Mouse (Mus musculus) MEL (cell line): ENCODE results near the gene Hrh3. TPM values are rescaled to one million over a fixed set of nuclear protein-coding genes. Genes with fewer than 3 reads are reported as not detected.

Experiments
- DNase-seq: peaks from one replicate; pipeline ENCODE4 v3.0.0; 2011; ENCODE audit warnings: low read depth, low spot score
- H3K27ac ChIP-seq: 2 replicates; pipeline ENCODE4 v1.5.1; 2012; ENCODE audit warnings: low read depth, mild to moderate bottlenecking, control low read depth, low read length, moderate library complexity; ENCODE audit not compliant: control insufficient read depth
- H3K27me3 ChIP-seq, 2 experiments: fragments of 150-350 bp in 1 of 2; sonication (generic) in 1 of 2; 2 replicates each; pipeline ENCODE4 v1.6.1; 2012; ENCODE audit warnings: low read length in 2 of 2, mild to moderate bottlenecking in 2 of 2, improper control_type of control experiment in 1 of 2, moderate library complexity in 1 of 2; ENCODE audit not compliant: insufficient read depth in 2 of 2, control insufficient read depth in 1 of 2
- H3K36me3 ChIP-seq, 2 experiments: 2 replicates each; pipeline ENCODE4 v1.6.1; 2012 to 2014; ENCODE audit warnings: low read length in 2 of 2, improper control_type of control experiment in 1 of 2, inconsistent platforms in 1 of 2, mild to moderate bottlenecking in 1 of 2; ENCODE audit not compliant: insufficient read depth in 2 of 2, control insufficient read depth in 1 of 2
- H3K4me1 ChIP-seq, 2 experiments: fragments of 150-350 bp in 1 of 2; sonication (generic) in 1 of 2; 2 replicates each; pipeline ENCODE4 v1.6.1; 2012; ENCODE audit warnings: low read length in 2 of 2, improper control_type of control experiment in 1 of 2, mild to moderate bottlenecking in 1 of 2; ENCODE audit not compliant: insufficient read depth in 2 of 2, control insufficient read depth in 1 of 2
- H3K4me3 ChIP-seq, 2 experiments: fragments of 150-350 bp in 1 of 2; sonication (generic) in 1 of 2; 2 replicates each; pipeline ENCODE4 v1.5.1; 2012; ENCODE audit warnings: low read depth in 2 of 2, low read length in 2 of 2, mild to moderate bottlenecking in 2 of 2, moderate library complexity in 2 of 2, control low read depth in 1 of 2, improper control_type of control experiment in 1 of 2; ENCODE audit not compliant: control insufficient read depth in 1 of 2, insufficient read depth in 1 of 2
- H3K79me2 ChIP-seq: 2 replicates; pipeline ENCODE4 v1.6.1; 2012; ENCODE audit warnings: mild to moderate bottlenecking, low read length, moderate library complexity; ENCODE audit not compliant: control insufficient read depth, poor library complexity, insufficient read depth
- H3K9ac ChIP-seq: 2 replicates; pipeline ENCODE4 v1.6.1; 2012; ENCODE audit warnings: low read depth, mild to moderate bottlenecking, control low read depth, low read length, moderate library complexity; ENCODE audit not compliant: control insufficient read depth, poor library complexity, severe bottlenecking
- H3K9me3 ChIP-seq: fragments of 150-350 bp; sonication (generic); replicated peaks from 2 replicates; pipeline ENCODE4 v1.6.1; 2012; ENCODE audit warnings: mild to moderate bottlenecking, low read length, improper control_type of control experiment, moderate library complexity; ENCODE audit not compliant: insufficient read depth
- BHLHE40 ChIP-seq: IDR thresholded peaks from 2 replicates; pipeline ENCODE4 v1.6.1; 2012; ENCODE audit warnings: low read depth, mild to moderate bottlenecking, inconsistent platforms, low read length, improper control_type of control experiment, borderline replicate concordance
- CHD1 ChIP-seq: IDR thresholded peaks from 2 replicates; pipeline ENCODE4 v1.6.1; 2012; ENCODE audit warnings: low read depth, mild to moderate bottlenecking, inconsistent platforms, low read length, improper control_type of control experiment
- CTCF ChIP-seq, 3 experiments: IDR thresholded peaks in 2 of 3; conservative IDR thresholded peaks in 1 of 3; 2 replicates each; pipeline ENCODE4 v1.5.1; 2011 to 2012; ENCODE audit warnings: low read length in 3 of 3, low read depth in 2 of 3, mild to moderate bottlenecking in 2 of 3, improper control_type of control experiment in 1 of 3, inconsistent platforms in 1 of 3, mixed read lengths in 1 of 3, moderate library complexity in 1 of 3; ENCODE audit not compliant: control insufficient read depth in 1 of 3, insufficient read depth in 1 of 3, poor library complexity in 1 of 3, severe bottlenecking in 1 of 3
- E2F4 ChIP-seq: IDR thresholded peaks from 2 replicates; pipeline ENCODE4 v1.6.1; 2011; ENCODE audit warnings: low read depth, low read length, improper control_type of control experiment, borderline replicate concordance
- ELF1 ChIP-seq: IDR thresholded peaks from 2 replicates; pipeline ENCODE4 v1.6.1; 2014; ENCODE audit warnings: low read depth, mild to moderate bottlenecking, inconsistent platforms, low read length, improper control_type of control experiment, moderate library complexity
- EP300 ChIP-seq, 2 experiments: IDR thresholded peaks; 2 replicates each; pipeline ENCODE4 v1.6.1; 2011; ENCODE audit warnings: improper control_type of control experiment in 2 of 2, low read length in 2 of 2, low read depth in 1 of 2, mild to moderate bottlenecking in 1 of 2
- ETS1 ChIP-seq: IDR thresholded peaks from 2 replicates; pipeline ENCODE4 v1.6.1; 2012; ENCODE audit warnings: low read depth, mild to moderate bottlenecking, inconsistent platforms, low read length, improper control_type of control experiment, moderate library complexity
- GABPA ChIP-seq: IDR thresholded peaks from 2 replicates; pipeline ENCODE4 v1.6.1; 2012; ENCODE audit warnings: low read depth, mild to moderate bottlenecking, inconsistent platforms, low read length, improper control_type of control experiment, moderate library complexity
- GATA1 ChIP-seq: IDR thresholded peaks from 2 replicates; pipeline ENCODE4 v1.6.1; 2011; ENCODE audit warnings: low read depth, low read length, improper control_type of control experiment
- HCFC1 ChIP-seq: IDR thresholded peaks from 2 replicates; pipeline ENCODE4 v1.6.1; 2012; ENCODE audit warnings: low read depth, mild to moderate bottlenecking, inconsistent platforms, low read length, improper control_type of control experiment, moderate library complexity
- JUND ChIP-seq: IDR thresholded peaks from 2 replicates; pipeline ENCODE4 v1.6.1; 2011; ENCODE audit warnings: low read depth, mild to moderate bottlenecking, improper control_type of control experiment, low read length
- KAT2A ChIP-seq: conservative IDR thresholded peaks from 2 replicates; pipeline ENCODE4 v1.6.1; 2012; ENCODE audit warnings: low read depth, low read length, improper control_type of control experiment, inconsistent platforms
- MAFK ChIP-seq: IDR thresholded peaks from 2 replicates; pipeline ENCODE4 v1.6.1; 2011; ENCODE audit warnings: low read depth, mild to moderate bottlenecking, low read length, improper control_type of control experiment, borderline replicate concordance
- MAX ChIP-seq: IDR thresholded peaks from 2 replicates; pipeline ENCODE4 v1.6.1; 2011; ENCODE audit warnings: low read length, improper control_type of control experiment
- MAZ ChIP-seq: IDR thresholded peaks from 2 replicates; pipeline ENCODE4 v1.6.1; 2012; ENCODE audit warnings: low read depth, mild to moderate bottlenecking, inconsistent platforms, low read length, improper control_type of control experiment
- MEF2A ChIP-seq: IDR thresholded peaks from 2 replicates; pipeline ENCODE4 v1.6.1; 2014; ENCODE audit warnings: low read depth, mild to moderate bottlenecking, inconsistent platforms, low read length, improper control_type of control experiment; ENCODE audit not compliant: poor library complexity, insufficient replicate concordance, severe bottlenecking; ENCODE audit errors: extremely low read depth
- MXI1 ChIP-seq: IDR thresholded peaks from 2 replicates; pipeline ENCODE4 v1.6.1; 2011; ENCODE audit warnings: mild to moderate bottlenecking, low read depth, low read length, improper control_type of control experiment
- MYB ChIP-seq: IDR thresholded peaks from 2 replicates; pipeline ENCODE4 v1.6.1; 2011; ENCODE audit warnings: mild to moderate bottlenecking, low read depth, low read length, improper control_type of control experiment
- MYC ChIP-seq: IDR thresholded peaks from 2 replicates; pipeline ENCODE4 v1.6.1; 2011; ENCODE audit warnings: low read depth, mild to moderate bottlenecking, low read length, improper control_type of control experiment, moderate library complexity
- NELFE ChIP-seq: IDR thresholded peaks from 2 replicates; pipeline ENCODE4 v1.6.1; 2011; ENCODE audit warnings: low read depth, low read length, improper control_type of control experiment
- NRF1 ChIP-seq: IDR thresholded peaks from 2 replicates; pipeline ENCODE4 v1.6.1; 2014; ENCODE audit warnings: low read depth, mild to moderate bottlenecking, inconsistent platforms, low read length, improper control_type of control experiment, moderate library complexity; ENCODE audit not compliant: poor library complexity, insufficient read depth, severe bottlenecking
- POLR2A ChIP-seq, 2 experiments: IDR thresholded peaks; 2 replicates each; pipeline ENCODE4 v1.6.1; 2011 to 2012; ENCODE audit warnings: low read length in 2 of 2, mild to moderate bottlenecking in 2 of 2, control low read depth in 1 of 2, improper control_type of control experiment in 1 of 2, low read depth in 1 of 2, moderate library complexity in 1 of 2; ENCODE audit not compliant: control insufficient read depth in 1 of 2, insufficient read depth in 1 of 2, poor library complexity in 1 of 2
- POLR2AphosphoS2 ChIP-seq: IDR thresholded peaks from 2 replicates; pipeline ENCODE4 v1.6.1; 2011; ENCODE audit warnings: low read length, improper control_type of control experiment
- POLR2AphosphoS5 ChIP-seq: IDR thresholded peaks from 2 replicates; pipeline ENCODE4 v1.6.1; 2012; ENCODE audit warnings: low read depth, borderline replicate concordance, mild to moderate bottlenecking, inconsistent platforms, low read length, moderate library complexity, mixed read lengths
- RAD21 ChIP-seq: IDR thresholded peaks from 2 replicates; pipeline ENCODE4 v1.6.1; 2011; ENCODE audit warnings: mild to moderate bottlenecking, low read depth, low read length, improper control_type of control experiment
- RCOR1 ChIP-seq: IDR thresholded peaks from 2 replicates; pipeline ENCODE4 v1.6.1; 2012; ENCODE audit warnings: low read depth, mild to moderate bottlenecking, inconsistent platforms, low read length, improper control_type of control experiment
- SIN3A ChIP-seq: IDR thresholded peaks from 2 replicates; pipeline ENCODE4 v1.6.1; 2012; ENCODE audit warnings: low read length, improper control_type of control experiment, inconsistent platforms
- SMC3 ChIP-seq: IDR thresholded peaks from 2 replicates; pipeline ENCODE4 v1.6.1; 2011; ENCODE audit warnings: low read depth, low read length, improper control_type of control experiment
- TBP ChIP-seq: IDR thresholded peaks from 2 replicates; pipeline ENCODE4 v1.8.0; 2011; ENCODE audit warnings: low read depth, low read length, improper control_type of control experiment
- TCF12 ChIP-seq: IDR thresholded peaks from 2 replicates; pipeline ENCODE4 v1.6.1; 2014; ENCODE audit warnings: low read depth, mild to moderate bottlenecking, inconsistent platforms, low read length, improper control_type of control experiment, moderate library complexity
- UBTF ChIP-seq: IDR thresholded peaks from 2 replicates; pipeline ENCODE4 v1.6.1; 2012; ENCODE audit warnings: low read depth, mild to moderate bottlenecking, inconsistent platforms, low read length, improper control_type of control experiment, moderate library complexity, borderline replicate concordance; ENCODE audit not compliant: insufficient read depth
- USF1 ChIP-seq: IDR thresholded peaks from 2 replicates; pipeline ENCODE4 v1.6.1; 2014; ENCODE audit warnings: low read depth, mild to moderate bottlenecking, inconsistent platforms, low read length, improper control_type of control experiment, moderate library complexity
- USF2 ChIP-seq, 2 experiments: IDR thresholded peaks; 2 replicates each; pipeline ENCODE4 v1.6.1; 2011 to 2012; ENCODE audit warnings: improper control_type of control experiment in 2 of 2, low read length in 2 of 2, borderline replicate concordance in 1 of 2, inconsistent platforms in 1 of 2, low read depth in 1 of 2, mild to moderate bottlenecking in 1 of 2; ENCODE audit not compliant: insufficient read depth in 1 of 2
- ZC3H11A ChIP-seq: IDR thresholded peaks from 2 replicates; pipeline ENCODE4 v1.6.1; 2012; ENCODE audit warnings: low read depth, mild to moderate bottlenecking, inconsistent platforms, low read length, improper control_type of control experiment
- ZKSCAN1 ChIP-seq: IDR thresholded peaks from 2 replicates; pipeline ENCODE4 v1.6.1; 2012; ENCODE audit warnings: low read depth, mild to moderate bottlenecking, inconsistent platforms, low read length, improper control_type of control experiment, moderate library complexity
- ZNF384 ChIP-seq: IDR thresholded peaks from 2 replicates; pipeline ENCODE4 v1.6.1; 2012; ENCODE audit warnings: low read depth, mild to moderate bottlenecking, inconsistent platforms, low read length, improper control_type of control experiment
- polyA plus RNA-seq, 2 experiments: library from polyadenylated mRNA; stranded (reverse) in 1 of 2; unstranded in 1 of 2; fragments of >175 nt in 1 of 2; fragments of >200 nt in 1 of 2; gene quantifications; 2 replicates each; pipeline versions ENCODE4 v1.2.1 to v1.2.4; 2012; ENCODE audit warnings: low replicate concordance in 2 of 2, low read depth in 1 of 2; ENCODE audit not compliant: insufficient read length in 2 of 2, insufficient read depth in 1 of 2, missing spikeins in 1 of 2
- total RNA-seq: library from RNA; depleted of rRNA; stranded (reverse); fragments of 300-350 nt; gene quantifications from 2 replicates; pipeline ENCODE4 v1.2.3, GENCODE M21; 2012

Gene Hrh3
- total and polyA plus RNA-seq, 3 experiments: not detected

DNA sequence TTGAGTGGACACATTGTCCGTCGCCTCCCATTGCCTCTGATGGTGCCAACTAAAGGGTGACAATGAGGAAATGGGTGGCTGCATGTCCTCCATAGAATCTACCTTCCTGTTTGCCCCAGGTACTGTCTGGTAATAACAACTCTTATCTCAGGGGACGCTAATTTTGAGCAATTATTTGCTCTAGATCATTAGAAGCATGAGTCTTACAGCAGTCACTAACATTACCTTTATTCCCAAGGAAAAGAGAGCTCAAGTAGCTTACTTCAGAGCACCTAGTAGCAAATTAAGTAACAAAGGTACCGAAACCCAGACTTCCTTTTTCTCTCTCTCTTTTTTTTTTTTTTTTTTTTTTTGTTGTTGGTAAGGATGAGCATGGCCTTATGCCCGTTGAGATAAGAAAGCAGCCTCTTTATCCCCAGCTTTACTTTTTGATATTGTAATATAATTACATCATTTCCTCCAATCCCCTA, 16.0 kb upstream of the Hrh3 start:
- Histone ChIP-seq H3K79me2 (peaks cover 27% of the 10 kb centered on the region), H3K9ac (peak overlapping the region; percentile 94), H3K4me1 (peaks cover 29 to 39% of the 10 kb centered on the region in 2 experiments), H3K27me3 (no peaks in the 10 kb centered on the region), H3K27ac (peak overlapping the region; percentile 87), H3K9me3 (no peaks in the 10 kb centered on the region), H3K36me3 (peaks cover 12 to 38% of the 10 kb centered on the region in 2 experiments; a peak in 3 of 4 replicates), H3K4me3 (peak overlapping the region; percentile 79 to 94)
- DNase-seq: peak; percentile 77
- TF ChIP-seq RCOR1: peak; percentile 44; the same call in 1 of the 2 replicates
- TF ChIP-seq MYC: 0 out of 2 replicates have a peak, but pooled peaks have one; percentile 78
- TF ChIP-seq NELFE: no peak
- TF ChIP-seq BHLHE40: no peak
- no peak for TF ChIP-seq POLR2AphosphoS5
- peak; percentile 86 to 88 for TF ChIP-seq EP300 (IDR thresholded peaks at IDR 0.05; ENCODE audit: low read depth in 1 of 2, low read length in 2 of 2)
- no peak for TF ChIP-seq USF2 (IDR thresholded peaks at IDR 0.05; ENCODE audit: borderline replicate concordance in 1 of 2, insufficient read depth in 1 of 2, low read depth in 1 of 2, low read length in 2 of 2)
- TF ChIP-seq E2F4: no peak
- TF ChIP-seq CHD1: peak; percentile 53; the same call in 1 of the 2 replicates
- peak; percentile 96 for TF ChIP-seq SIN3A
- TF ChIP-seq MXI1: peak; percentile 64; the same call in 1 of the 2 replicates
- no peak for TF ChIP-seq CTCF (IDR thresholded peaks at IDR 0.05 in 2 of 3, conservative IDR thresholded peaks at IDR 0.05 in 1 of 3; ENCODE audit: control insufficient read depth in 1 of 3, insufficient read depth in 1 of 3, low read depth in 2 of 3, low read length in 3 of 3, poor library complexity in 1 of 3, severe bottlenecking in 1 of 3)
- no peak for TF ChIP-seq MEF2A
- TF ChIP-seq ZKSCAN1: peak; percentile 58; the same call in 1 of the 2 replicates
- TF ChIP-seq POLR2AphosphoS2: 0 out of 2 replicates have a peak, but pooled peaks have one; percentile 34
- no peak for TF ChIP-seq MAZ
- TF ChIP-seq KAT2A: peak; percentile 39
- TF ChIP-seq NRF1: 0 out of 2 replicates have a peak, but pooled peaks have one; percentile 5
- peak; percentile 57; the same call in 1 of the 2 replicates for TF ChIP-seq HCFC1
- TF ChIP-seq MAX: no peak
- 0 out of 2 replicates have a peak, but pooled peaks have one; percentile 23 for TF ChIP-seq MAFK
- no peak for TF ChIP-seq POLR2A (IDR thresholded peaks at IDR 0.05; ENCODE audit: control insufficient read depth in 1 of 2, insufficient read depth in 1 of 2, low read depth in 1 of 2, low read length in 2 of 2, poor library complexity in 1 of 2)
- TF ChIP-seq MYB: peak; percentile 68
- TF ChIP-seq USF1: no peak; the same call in 1 of the 2 replicates
- no peak for TF ChIP-seq UBTF
- no peak for TF ChIP-seq ZC3H11A
- TF ChIP-seq TBP: no peak
- TF ChIP-seq GATA1: peak; percentile 83
- peak; percentile 100 for TF ChIP-seq ZNF384
- peak; percentile 47; the same call in 1 of the 2 replicates for TF ChIP-seq ELF1
- TF ChIP-seq RAD21: no peak
- TF ChIP-seq JUND: no peak
- TF ChIP-seq SMC3: no peak
- TF ChIP-seq GABPA: no peak
- TF ChIP-seq TCF12: peak; percentile 72
- TF ChIP-seq ETS1: peak; percentile 96
